Mouse (Mus musculus) forebrain, embryonic 15.5 days (tissue): ENCODE data around the gene Retreg3. TPM values are rescaled to one million over a fixed set of nuclear protein-coding genes. Genes with fewer than 3 reads are reported as not detected.
A peak's percentile ranks its signal among the peaks of the same experiment; 100 is the strongest.

Experiments
- ATAC-seq: fragments of 200-750 bp; cut with Nextera tagmentation; replicated peaks from 2 replicates; pipeline ENCODE4 v1.8.0; 2017; ENCODE audit warnings: mild to moderate bottlenecking, moderate TSS enrichment, moderate library complexity
- H3K27ac ChIP-seq: fragments of 300-500 bp; sonication (generic); replicated peaks from 2 replicates; pipeline ENCODE4 v1.5.1; 2015; ENCODE audit warnings: mild to moderate bottlenecking, inconsistent platforms
- H3K27me3 ChIP-seq: fragments of 300-500 bp; sonication (generic); 2 replicates; pipeline ENCODE4 v1.6.1; 2015; ENCODE audit warnings: inconsistent platforms
- H3K36me3 ChIP-seq: fragments of 300-500 bp; sonication (generic); 2 replicates; pipeline ENCODE4 v1.6.1; 2015; ENCODE audit warnings: mild to moderate bottlenecking, inconsistent platforms
- H3K4me1 ChIP-seq: fragments of 300-500 bp; sonication (generic); 2 replicates; pipeline ENCODE4 v1.6.1; 2015; ENCODE audit warnings: inconsistent platforms
- H3K4me2 ChIP-seq: fragments of 300-500 bp; sonication (generic); replicated peaks from 2 replicates; pipeline ENCODE4 v1.6.1; 2015; ENCODE audit warnings: mild to moderate bottlenecking, inconsistent platforms
- H3K4me3 ChIP-seq: fragments of 300-500 bp; sonication (generic); 2 replicates; pipeline ENCODE4 v1.5.1; 2015; ENCODE audit warnings: mild to moderate bottlenecking, inconsistent platforms
- H3K9ac ChIP-seq: fragments of 300-500 bp; sonication (generic); replicated peaks from 2 replicates; pipeline ENCODE4 v1.6.1; 2015; ENCODE audit warnings: mild to moderate bottlenecking, inconsistent platforms
- H3K9me3 ChIP-seq: fragments of 300-500 bp; sonication (generic); 2 replicates; pipeline ENCODE4 v1.6.1; 2016; ENCODE audit warnings: inconsistent platforms
- WGBS: fragments of 180-500 bp; shearing (Covaris S2); methylation state at CpG from one replicate; pipeline ENCODE4 v1.1.7; 2015; ENCODE audit warnings: mixed read lengths; 5-methylcytosine and 5-hydroxymethylcytosine counted together
- polyA plus RNA-seq: library from polyadenylated mRNA; unstranded; fragments of >200 nt; fragmentation: Nextera tagmentation; extraction: Ambion mirVana; gene quantifications from 2 replicates; pipeline ENCODE4 v1.2.1, GENCODE M21; 2015

Gene Retreg3
- polyA plus RNA-seq, 1 experiment from 2014 or later, result 27.7 TPM

DNA sequence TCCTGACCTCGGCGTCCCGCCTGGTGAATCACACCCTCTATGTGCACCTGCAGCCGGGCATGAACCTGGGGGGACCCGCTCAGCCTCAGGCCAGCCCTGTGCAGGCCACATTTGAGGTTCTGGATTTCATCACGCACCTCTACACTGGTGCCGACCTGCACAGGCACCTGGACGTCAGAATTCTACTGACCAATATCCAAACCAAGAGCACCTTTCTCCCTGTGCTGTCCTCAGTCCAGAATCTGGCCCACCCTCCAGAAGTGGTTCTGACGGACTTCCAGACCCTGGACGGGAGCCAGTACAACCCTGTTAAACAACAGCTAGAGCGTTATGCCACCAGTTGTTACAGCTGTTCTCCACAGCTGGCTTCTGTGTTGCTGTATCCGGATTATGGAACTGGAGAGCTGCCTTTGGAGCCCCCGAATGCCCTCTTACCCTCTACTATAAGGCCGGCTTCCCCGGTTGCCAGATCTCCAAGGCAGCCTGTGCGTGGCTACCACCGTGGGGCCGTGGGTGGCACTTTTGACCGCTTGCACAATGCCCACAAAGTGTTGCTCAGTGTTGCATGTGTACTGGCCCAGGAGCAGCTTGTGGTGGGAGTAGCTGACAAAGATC is 36.5 kb downstream of the Retreg3 start:
- Histone ChIP-seq H3K4me3 (peak overlapping the region; percentile 88), H3K27me3 (peaks cover 32% of the 10 kb centered on the region), H3K36me3 (no peaks in the 10 kb centered on the region), H3K4me1 (peaks cover 44% of the 10 kb centered on the region), H3K9me3 (no peaks in the 10 kb centered on the region), H3K4me2 (peak overlapping the region; percentile 99), H3K27ac (peak overlapping the region; percentile 95), H3K9ac (peak overlapping the region; percentile 92)
- ATAC-seq, result peak; percentile 12
- WGBS, result 31% methylated on average over 19 of the region's 19 CpGs

DNA sequence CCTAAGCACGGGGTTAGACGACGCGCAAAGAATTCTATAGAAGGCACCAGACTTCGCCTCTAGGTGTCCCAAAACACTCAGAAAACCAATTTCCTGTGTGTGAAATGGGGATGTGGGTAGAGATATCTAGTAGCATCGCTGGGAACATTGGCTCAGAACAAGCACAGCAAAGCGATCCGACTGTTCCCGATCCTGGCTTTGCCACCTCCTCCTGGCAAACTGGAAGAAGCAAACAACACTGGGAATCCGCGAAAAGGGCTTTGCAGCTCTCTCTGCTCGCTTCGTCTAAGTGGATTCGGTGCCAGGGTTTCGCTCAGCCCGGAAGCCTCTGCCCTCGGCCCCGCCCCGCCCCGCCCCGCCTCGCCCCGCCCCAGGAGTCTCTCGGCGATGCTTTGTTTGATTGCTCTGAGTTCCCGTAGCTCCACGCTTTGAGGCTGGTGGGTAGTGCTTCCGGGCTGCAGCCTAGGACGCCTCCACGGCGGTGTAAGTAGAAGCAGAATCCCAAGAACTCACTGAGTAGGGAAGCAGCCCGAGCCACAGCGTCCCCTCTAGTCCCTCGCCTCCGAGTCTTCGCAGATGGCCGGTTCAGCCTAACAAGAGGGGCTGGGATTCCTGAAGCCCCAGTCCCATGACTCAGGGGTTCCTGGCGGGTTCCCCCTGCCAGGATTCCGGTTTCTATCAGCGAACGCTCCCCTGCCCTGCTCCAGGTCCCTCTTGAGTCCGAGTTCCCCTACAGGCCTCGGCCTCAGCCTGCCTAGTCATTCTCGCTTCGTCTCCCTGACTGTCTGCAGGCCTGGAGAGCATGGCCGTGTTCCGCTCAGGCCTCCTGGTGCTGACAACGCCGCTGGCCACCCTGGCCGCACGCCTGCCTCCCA is 37.2 kb downstream of the Retreg3 start, which contains the start of gene Coasy:
Coasy (plus strand) TSS at position 358 of the 875 bp plus-strand sequence.
- under 1% methylated on average over 51 of the region's 51 CpGs for WGBS
- Histone ChIP-seq H3K9ac (peak within 1 kb of the TSS; percentile 92), H3K4me3 (peak within 1 kb of the TSS; percentile 88), H3K4me2 (peak within 1 kb of the TSS; percentile 99), H3K4me1 (peaks cover 37% of the 10 kb centered on the region), H3K27ac (peak within 1 kb of the TSS; percentile 95), H3K9me3 (no peaks in the 10 kb centered on the region), H3K36me3 (no peaks in the 10 kb centered on the region), H3K27me3 (peaks cover 39% of the 10 kb centered on the region)
- ATAC-seq, result peak; percentile 91

DNA sequence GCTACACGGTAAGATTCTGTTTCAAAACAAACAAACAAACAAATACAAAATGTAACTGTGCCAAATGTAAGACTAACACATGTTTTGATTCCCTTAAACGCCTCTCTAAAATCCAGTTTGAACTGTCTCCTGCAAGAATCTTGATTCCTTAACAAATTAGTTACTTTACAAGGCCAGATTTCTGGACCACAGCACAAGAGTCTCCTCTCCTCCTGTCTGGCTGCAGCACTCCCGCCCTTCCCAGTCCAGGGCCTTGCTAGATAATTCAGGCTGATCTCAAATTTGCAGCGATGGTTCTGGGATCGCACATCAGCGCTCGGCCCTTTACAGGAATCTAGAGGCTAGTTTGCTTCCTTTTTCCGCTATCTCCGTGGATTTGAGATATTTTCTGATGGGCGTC is 38.0 kb downstream of the Retreg3 start:
- Histone ChIP-seq H3K4me3 (peak overlapping the region; percentile 88), H3K9ac (peak overlapping the region; percentile 92), H3K27me3 (peaks cover 41% of the 10 kb centered on the region), H3K9me3 (no peaks in the 10 kb centered on the region), H3K27ac (peak overlapping the region; percentile 95), H3K4me1 (peaks cover 34% of the 10 kb centered on the region), H3K36me3 (no peaks in the 10 kb centered on the region), H3K4me2 (peak overlapping the region; percentile 99)
- 6% methylated on average over 10 of the region's 10 CpGs for WGBS
- ATAC-seq, result no peak

DNA sequence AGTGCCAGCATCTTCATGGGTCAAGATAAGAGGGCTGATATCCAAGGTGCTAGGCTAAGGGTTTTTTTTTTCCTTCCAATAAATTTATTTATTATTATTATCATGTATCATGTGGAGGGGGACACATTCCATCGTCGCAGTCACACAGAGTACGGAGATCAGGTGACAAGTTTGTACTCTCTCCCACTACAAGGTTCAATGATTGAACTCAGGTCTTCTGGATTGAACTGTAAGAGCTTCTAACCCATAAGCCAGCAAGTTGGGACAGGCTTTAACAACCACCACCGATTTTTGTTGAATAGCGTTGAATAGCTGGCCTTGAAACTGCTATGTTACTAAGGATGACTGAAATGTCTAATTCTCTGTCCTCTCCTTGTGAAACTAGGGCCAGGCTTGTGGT is 39.3 kb downstream of the Retreg3 start:
- Histone ChIP-seq H3K9ac (no peak overlapping the region), H3K36me3 (no peaks in the 10 kb centered on the region), H3K27ac (no peak overlapping the region), H3K4me2 (no peak overlapping the region), H3K4me1 (peaks cover 25% of the 10 kb centered on the region), H3K4me3 (no peak overlapping the region), H3K9me3 (no peaks in the 10 kb centered on the region), H3K27me3 (peaks cover 41% of the 10 kb centered on the region)
- WGBS, result 58% methylated on average over 5 of the region's 5 CpGs
- no peak for ATAC-seq

DNA sequence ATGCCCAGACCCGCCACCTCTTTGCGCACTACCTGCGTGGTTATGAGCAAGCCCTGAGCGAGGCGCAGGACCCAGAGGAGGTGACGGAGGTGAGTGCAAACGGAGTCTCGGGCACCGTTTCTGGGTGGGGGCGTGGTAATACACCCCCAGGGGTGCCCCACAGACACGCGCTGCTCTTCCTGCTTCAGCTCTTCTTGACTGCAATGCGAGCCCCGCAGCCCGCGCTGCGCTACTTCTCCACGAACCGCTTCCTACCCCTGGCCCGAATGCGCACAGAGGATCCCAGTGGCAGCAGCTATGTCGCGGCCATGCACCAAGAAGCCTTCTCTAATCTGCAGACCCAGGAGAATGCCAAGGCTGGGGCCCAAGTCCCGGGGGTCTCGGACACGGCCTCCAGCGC is 39.9 kb downstream of the Retreg3 start:
- ATAC-seq, result no peak
- H3K36me3 ChIP-seq, result no peaks in the 10 kb centered on the region
- H3K9ac ChIP-seq, result no peak overlapping the region
- H3K27me3 ChIP-seq, result peaks cover 41% of the 10 kb centered on the region
- no peaks in the 10 kb centered on the region for H3K9me3 ChIP-seq
- no peak overlapping the region for H3K4me2 ChIP-seq
- WGBS, result 2% methylated on average over 27 of the region's 27 CpGs
- no peak overlapping the region for H3K27ac ChIP-seq
- H3K4me3 ChIP-seq, result 0 out of 2 replicates have a peak overlapping the region, but pooled peaks have one; percentile 3
- peaks cover 25% of the 10 kb centered on the region for H3K4me1 ChIP-seq

DNA sequence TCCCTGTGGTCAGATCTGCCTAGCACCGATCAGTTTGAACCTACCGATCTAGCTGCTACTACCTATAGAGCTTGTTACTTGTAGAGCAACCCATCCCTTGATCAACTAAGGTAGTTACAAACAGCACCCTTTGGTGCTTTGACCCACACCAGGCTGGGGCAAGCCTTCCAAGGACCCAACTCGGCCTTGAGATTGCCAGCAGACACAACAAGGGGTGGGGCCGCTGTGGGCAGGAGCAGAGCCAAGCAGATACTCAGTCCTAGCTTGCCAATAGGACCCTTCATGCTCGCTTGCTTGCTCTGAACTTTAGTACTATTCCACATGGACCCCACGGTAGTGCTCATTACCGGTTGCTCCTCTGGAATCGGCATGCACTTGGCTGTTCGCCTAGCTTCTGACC is 41.6 kb downstream of the Retreg3 start, which contains the start of gene Hsd17b1:
Hsd17b1 (plus strand) TSS at position 291 of the 400 bp plus-strand sequence.
- H3K9me3 ChIP-seq, result no peaks in the 10 kb centered on the region
- no peaks in the 10 kb centered on the region for H3K36me3 ChIP-seq
- WGBS, result 68% methylated on average over 9 of the region's 9 CpGs
- H3K27ac ChIP-seq, result no peak within 1 kb of the TSS
- H3K4me2 ChIP-seq, result no peak within 1 kb of the TSS
- no peak within 1 kb of the TSS for H3K4me3 ChIP-seq
- peaks cover 16% of the 10 kb centered on the region for H3K4me1 ChIP-seq
- peaks cover 41% of the 10 kb centered on the region for H3K27me3 ChIP-seq
- H3K9ac ChIP-seq, result no peak within 1 kb of the TSS
- no peak for ATAC-seq

DNA sequence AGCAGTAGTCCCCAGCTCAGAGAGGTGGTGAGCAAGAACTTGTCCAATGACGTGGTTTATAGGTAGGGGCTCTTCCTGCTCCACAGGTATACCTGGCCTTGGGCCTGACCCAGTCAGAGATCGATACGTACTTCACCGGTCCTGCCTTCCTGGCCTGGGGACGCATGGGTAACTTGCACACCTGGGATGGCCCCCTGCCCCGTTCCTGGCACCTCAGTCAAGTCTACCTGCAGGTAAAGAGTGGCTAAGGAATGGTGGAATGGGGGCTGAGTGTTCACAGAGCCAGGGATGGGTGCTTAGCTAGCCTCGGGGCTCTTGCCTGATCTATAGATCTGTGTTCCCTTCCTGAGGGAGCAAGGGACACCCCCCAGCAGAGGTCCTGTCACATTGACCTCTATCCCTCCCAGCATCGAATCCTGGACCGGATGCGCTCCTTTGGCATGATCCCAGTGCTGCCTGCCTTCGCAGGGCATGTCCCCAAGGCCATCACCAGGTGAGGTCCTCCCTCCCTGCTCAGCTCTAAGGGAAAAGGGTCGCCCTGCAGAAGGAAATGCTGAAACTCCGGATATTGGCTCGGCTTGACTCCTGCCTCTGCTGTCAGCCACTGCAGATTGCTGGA is 47.8 kb downstream of the Retreg3 start:
- Histone ChIP-seq H3K27ac (no peak overlapping the region), H3K4me2 (no peak overlapping the region), H3K36me3 (no peaks in the 10 kb centered on the region), H3K9ac (no peak overlapping the region), H3K4me1 (peaks cover 23% of the 10 kb centered on the region), H3K9me3 (no peaks in the 10 kb centered on the region), H3K27me3 (no peaks in the 10 kb centered on the region), H3K4me3 (no peak overlapping the region)
- WGBS, result 78% methylated on average over 14 of the region's 14 CpGs
- no peak for ATAC-seq

DNA sequence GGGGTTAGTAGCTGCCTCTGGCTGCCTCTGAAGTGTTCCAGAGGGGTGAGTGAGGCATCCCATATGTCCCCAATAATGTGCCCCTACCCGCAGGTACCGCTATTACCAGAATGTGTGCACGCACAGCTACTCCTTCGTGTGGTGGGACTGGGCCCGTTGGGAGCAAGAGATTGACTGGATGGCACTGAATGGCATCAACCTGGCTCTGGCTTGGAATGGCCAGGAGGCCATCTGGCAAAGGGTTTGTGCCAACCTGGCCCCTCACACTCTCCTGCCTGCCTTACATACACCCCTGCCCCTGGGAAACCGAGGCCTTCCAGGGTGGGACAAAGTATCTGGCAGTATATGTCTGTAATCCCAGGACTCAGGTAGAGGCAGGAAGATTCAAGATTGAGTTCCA is 48.7 kb downstream of the Retreg3 start:
- H3K36me3 ChIP-seq, result no peaks in the 10 kb centered on the region
- peaks cover 28% of the 10 kb centered on the region for H3K4me1 ChIP-seq
- peak overlapping the region; percentile 77 for H3K4me3 ChIP-seq
- no peaks in the 10 kb centered on the region for H3K27me3 ChIP-seq
- 70% methylated on average over 6 of the region's 6 CpGs for WGBS
- no peaks in the 10 kb centered on the region for H3K9me3 ChIP-seq
- H3K27ac ChIP-seq, result 0 out of 2 replicates have a peak overlapping the region, but pooled peaks have one; percentile 64
- peak overlapping the region; percentile 91 for H3K4me2 ChIP-seq
- H3K9ac ChIP-seq, result no peak overlapping the region
- ATAC-seq, result no peak

DNA sequence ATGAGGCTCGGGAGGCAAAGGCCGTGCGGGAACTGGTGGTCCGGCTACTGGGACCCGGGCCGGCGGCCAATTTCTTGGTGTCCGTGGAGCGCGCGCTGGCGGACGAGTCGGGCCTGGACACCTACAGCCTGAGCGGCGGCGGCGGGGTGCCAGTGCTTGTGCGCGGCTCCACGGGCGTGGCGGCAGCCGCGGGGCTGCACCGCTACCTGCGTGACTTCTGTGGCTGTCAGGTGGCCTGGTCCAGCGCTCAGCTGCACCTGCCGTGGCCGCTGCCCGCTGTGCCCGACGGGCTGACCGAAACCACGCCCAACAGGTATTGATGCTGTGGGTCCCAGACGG is 49.5 kb downstream of the Retreg3 start:
- H3K9ac ChIP-seq, result peak overlapping the region; percentile 85
- H3K4me3 ChIP-seq, result peak overlapping the region; percentile 77
- H3K27ac ChIP-seq, result peak overlapping the region; percentile 64
- no peaks in the 10 kb centered on the region for H3K27me3 ChIP-seq
- WGBS, result under 1% methylated on average over 36 of the region's 36 CpGs
- H3K4me2 ChIP-seq, result peak overlapping the region; percentile 91
- no peaks in the 10 kb centered on the region for H3K9me3 ChIP-seq
- H3K4me1 ChIP-seq, result peaks cover 28% of the 10 kb centered on the region
- peak; percentile 71 for ATAC-seq
- no peaks in the 10 kb centered on the region for H3K36me3 ChIP-seq

DNA sequence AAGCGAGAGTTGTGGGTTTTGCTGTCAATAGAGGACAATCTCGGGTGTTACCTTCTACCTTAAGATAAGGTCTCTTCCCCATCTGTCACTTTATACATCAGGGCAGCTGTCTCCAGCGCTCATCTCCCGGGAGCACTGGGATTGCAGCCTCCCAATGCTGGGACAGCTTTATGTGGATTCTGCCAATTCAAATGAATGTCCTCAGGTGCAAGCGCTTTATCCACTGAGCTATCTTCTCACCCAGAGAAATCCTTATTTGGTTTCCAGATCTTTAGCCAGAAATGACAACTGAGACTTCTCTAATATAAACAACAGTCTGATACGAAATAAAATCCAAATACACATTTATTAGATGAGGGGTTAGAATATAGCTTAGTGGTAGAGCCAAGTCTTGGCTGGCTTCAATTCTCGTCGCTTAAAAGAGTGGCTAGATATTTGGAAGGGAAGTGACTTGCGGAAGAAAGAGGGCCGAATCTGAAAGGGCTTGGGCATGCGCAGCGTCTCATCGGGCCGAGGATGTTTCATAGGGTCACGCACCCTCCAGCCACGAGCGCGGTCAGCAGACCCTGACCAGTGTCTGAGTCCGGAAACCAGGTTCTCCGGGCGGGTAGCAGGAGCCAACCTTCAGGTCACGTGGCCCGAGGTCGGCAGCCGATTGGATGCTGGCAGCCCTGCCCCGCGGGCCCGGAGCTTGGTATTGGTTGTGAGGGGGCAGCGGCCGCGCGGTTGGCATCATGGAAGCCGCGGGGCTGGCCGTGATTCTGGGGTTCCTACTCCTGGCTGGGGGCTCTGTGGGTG is 50.1 kb downstream of the Retreg3 start, which contains the start of gene Naglu:
Naglu (plus strand) TSS at position 622 of the 798 bp plus-strand sequence.
- no peaks in the 10 kb centered on the region for H3K27me3 ChIP-seq
- no peaks in the 10 kb centered on the region for H3K36me3 ChIP-seq
- peak; percentile 86 for ATAC-seq
- H3K4me1 ChIP-seq, result peaks cover 28% of the 10 kb centered on the region
- peak within 1 kb of the TSS; percentile 64 for H3K27ac ChIP-seq
- peak within 1 kb of the TSS; percentile 85 for H3K9ac ChIP-seq
- H3K9me3 ChIP-seq, result no peaks in the 10 kb centered on the region
- 5% methylated on average over 35 of the region's 35 CpGs for WGBS
- peak within 1 kb of the TSS; percentile 91 for H3K4me2 ChIP-seq
- peak within 1 kb of the TSS; percentile 77 for H3K4me3 ChIP-seq

DNA sequence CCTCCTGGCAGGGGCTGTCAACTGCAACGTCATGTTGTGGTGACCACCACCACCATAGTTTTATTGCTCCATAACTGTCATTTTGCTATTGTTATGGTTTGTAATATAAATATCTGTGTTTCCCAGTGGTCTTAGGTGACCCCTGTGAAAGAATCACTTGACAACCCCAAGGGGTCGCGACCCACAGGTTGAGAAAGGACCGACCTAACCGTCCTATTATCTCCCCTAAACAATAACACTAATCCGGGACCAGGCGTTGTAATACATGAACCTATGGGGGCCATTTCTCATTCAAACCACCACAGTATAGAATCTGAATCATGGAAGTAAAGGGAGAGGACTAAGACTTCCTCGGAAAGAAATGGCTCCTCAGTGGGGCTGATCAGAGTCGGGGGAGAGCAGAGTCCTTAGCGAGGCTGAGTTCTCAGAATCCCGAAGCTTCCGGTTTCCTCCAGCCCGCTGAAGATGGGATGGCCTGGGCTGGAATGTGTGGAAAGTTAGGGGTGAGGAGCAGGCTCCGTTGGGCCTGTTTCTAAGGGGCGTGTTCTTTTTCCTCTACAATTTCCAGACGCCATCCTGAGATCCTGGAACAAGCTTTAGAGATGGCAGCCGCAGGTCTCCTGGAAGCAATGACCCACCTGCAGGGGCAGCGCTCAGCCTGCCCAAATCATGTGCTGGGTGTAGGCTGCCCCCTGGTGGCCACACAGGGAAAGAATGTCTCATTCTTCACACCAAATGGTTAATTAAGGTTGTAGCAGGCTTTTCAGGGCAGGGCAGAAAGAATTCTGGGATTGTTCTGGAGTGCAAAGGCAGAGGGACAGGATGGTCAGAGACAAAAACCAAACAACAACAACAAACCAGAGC is 52.9 kb downstream of the Retreg3 start:
- Histone ChIP-seq H3K9me3 (no peaks in the 10 kb centered on the region), H3K27me3 (no peaks in the 10 kb centered on the region), H3K4me3 (peak overlapping the region; percentile 31), H3K36me3 (peaks cover 15% of the 10 kb centered on the region), H3K27ac (no peak overlapping the region), H3K4me1 (peaks cover 37% of the 10 kb centered on the region), H3K4me2 (peak overlapping the region; percentile 50), H3K9ac (peak overlapping the region; percentile 10; the same call in 1 of the 2 replicates)
- WGBS, result 20% methylated on average over 18 of the region's 18 CpGs
- no peak for ATAC-seq
